Mouse (Mus musculus) testis, adult 2 months (tissue): ENCODE measurements around the gene Rnf11. TPM values are rescaled to one million over a fixed set of nuclear protein-coding genes. Genes with fewer than 3 reads are reported as not detected.

Experiments used
- H3K27ac ChIP-seq: fragments of 200-500 bp; 2 replicates; pipeline ENCODE4 v1.5.1; 2012; ENCODE audit warnings: low read depth, low read length; ENCODE audit not compliant: control insufficient read depth, insufficient read depth
- H3K27me3 ChIP-seq: fragments of 200-500 bp; 2 replicates; pipeline ENCODE4 v1.6.1; 2012; ENCODE audit warnings: mild to moderate bottlenecking, low read length, moderate library complexity; ENCODE audit not compliant: control insufficient read depth, insufficient read depth
- H3K36me3 ChIP-seq: fragments of 200-500 bp; 2 replicates; pipeline ENCODE4 v1.6.1; 2012; ENCODE audit warnings: mild to moderate bottlenecking, low read length; ENCODE audit not compliant: control insufficient read depth, insufficient read depth
- H3K4me1 ChIP-seq: fragments of 200-500 bp; 2 replicates; pipeline ENCODE4 v1.6.1; 2012; ENCODE audit warnings: low read length; ENCODE audit not compliant: control insufficient read depth, insufficient read depth
- H3K4me3 ChIP-seq: fragments of 200-500 bp; 2 replicates; pipeline ENCODE4 v1.5.1; 2012; ENCODE audit warnings: low read depth, mild to moderate bottlenecking, low read length, moderate library complexity, mixed read lengths; ENCODE audit not compliant: control insufficient read depth
- CTCF ChIP-seq: fragments of 200-500 bp; IDR thresholded peaks from 2 replicates; pipeline ENCODE4 v1.5.1; 2012; ENCODE audit warnings: low read depth, mild to moderate bottlenecking, inconsistent platforms, low read length, moderate library complexity; ENCODE audit not compliant: control insufficient read depth, insufficient read depth, insufficient replicate concordance
- POLR2A ChIP-seq: fragments of 200-500 bp; IDR thresholded peaks from 2 replicates; pipeline ENCODE4 v1.6.1; 2012; ENCODE audit warnings: low read depth, mild to moderate bottlenecking, inconsistent platforms, low read length, moderate library complexity; ENCODE audit not compliant: control insufficient read depth
- polyA plus RNA-seq: library from polyadenylated mRNA; depleted of rRNA; stranded (reverse); fragments of >200 nt; gene quantifications from 2 replicates; pipeline ENCODE4 v1.2.3, GENCODE M21; 2012

The Rnf11 gene
- polyA plus RNA-seq, 1 experiment = 44.2 TPM

GRCm38 (mm10) chr4:109427058-109427457, 57.5 kb downstream of the Rnf11 start:
- no peak overlapping the region for H3K27ac ChIP-seq

DNA sequence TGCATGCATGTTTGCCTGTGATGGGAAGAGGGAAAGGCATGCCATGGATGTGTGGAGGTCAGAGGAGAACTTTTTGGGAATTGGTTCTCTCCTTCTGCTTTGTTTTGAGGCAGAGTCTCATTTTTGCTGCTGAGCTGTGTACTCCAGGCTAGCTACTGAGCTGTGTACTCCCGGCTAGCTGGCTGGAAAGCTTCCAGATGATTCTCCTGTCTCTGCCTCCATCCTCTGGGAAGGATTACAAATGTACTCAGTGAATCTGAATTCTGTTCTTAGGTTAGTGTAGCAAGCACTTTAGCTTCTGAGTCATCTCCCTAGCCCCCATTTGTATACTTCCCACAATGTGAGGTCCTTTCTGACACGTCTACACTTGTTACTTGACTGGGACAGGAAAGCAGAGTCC, 61.1 kb downstream of the Rnf11 start:
- no peaks in the 10 kb centered on the region for H3K36me3 ChIP-seq
- no peaks in the 10 kb centered on the region for H3K4me1 ChIP-seq
- TF ChIP-seq CTCF (no peak), POLR2A (no peak)
- H3K27ac ChIP-seq = no peak overlapping the region
- H3K4me3 ChIP-seq = no peak overlapping the region
- no peaks in the 10 kb centered on the region for H3K27me3 ChIP-seq

More at GRCm38 (mm10) chr4:109427058-109427457, 57.5 kb downstream of the Rnf11 start:
- TF ChIP-seq POLR2A = no peak
- no peak for TF ChIP-seq CTCF
- Histone ChIP-seq H3K4me1 (no peaks in the 10 kb centered on the region; the same call in none of the 2 replicates), H3K27me3 (no peaks in the 10 kb centered on the region), H3K4me3 (no peak overlapping the region), H3K36me3 (no peaks in the 10 kb centered on the region)

- TF ChIP-seq CTCF = no peak
- TF ChIP-seq POLR2A = no peak
Observed at GRCm38 (mm10) chr4:109422436-109422835, 62.1 kb downstream of the Rnf11 start.

DNA sequence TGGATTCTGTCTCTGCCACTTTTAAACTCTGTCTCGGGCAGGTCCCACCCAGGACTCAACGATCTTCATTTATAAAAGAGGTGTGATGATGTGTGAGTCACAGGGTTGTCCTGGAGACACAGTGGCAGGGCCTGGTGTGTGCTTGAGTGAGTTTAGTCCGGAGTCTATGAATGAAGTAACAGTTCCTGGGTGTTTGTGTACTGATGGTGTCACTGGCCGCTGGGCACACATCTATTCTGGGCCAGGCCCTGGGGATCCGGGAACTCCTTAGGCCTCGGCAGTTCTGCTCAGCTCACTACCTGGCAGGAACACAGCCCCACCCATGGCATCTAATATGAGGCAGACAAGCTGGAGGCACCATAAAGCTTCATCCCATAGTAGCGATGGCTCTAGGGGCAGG, 62.9 kb downstream of the Rnf11 start:
- no peaks in the 10 kb centered on the region for H3K27me3 ChIP-seq
- H3K27ac ChIP-seq = no peak overlapping the region
- TF ChIP-seq CTCF (no peak), POLR2A (no peak)
- no peaks in the 10 kb centered on the region for H3K4me1 ChIP-seq
- H3K4me3 ChIP-seq = no peak overlapping the region
- H3K36me3 ChIP-seq = no peaks in the 10 kb centered on the region

More at GRCm38 (mm10) chr4:109422436-109422835, 62.1 kb downstream of the Rnf11 start:
- H3K4me1 ChIP-seq = no peaks in the 10 kb centered on the region
- H3K27ac ChIP-seq = no peak overlapping the region
- H3K27me3 ChIP-seq = no peaks in the 10 kb centered on the region
- no peak overlapping the region for H3K4me3 ChIP-seq
- H3K36me3 ChIP-seq = no peaks in the 10 kb centered on the region

DNA sequence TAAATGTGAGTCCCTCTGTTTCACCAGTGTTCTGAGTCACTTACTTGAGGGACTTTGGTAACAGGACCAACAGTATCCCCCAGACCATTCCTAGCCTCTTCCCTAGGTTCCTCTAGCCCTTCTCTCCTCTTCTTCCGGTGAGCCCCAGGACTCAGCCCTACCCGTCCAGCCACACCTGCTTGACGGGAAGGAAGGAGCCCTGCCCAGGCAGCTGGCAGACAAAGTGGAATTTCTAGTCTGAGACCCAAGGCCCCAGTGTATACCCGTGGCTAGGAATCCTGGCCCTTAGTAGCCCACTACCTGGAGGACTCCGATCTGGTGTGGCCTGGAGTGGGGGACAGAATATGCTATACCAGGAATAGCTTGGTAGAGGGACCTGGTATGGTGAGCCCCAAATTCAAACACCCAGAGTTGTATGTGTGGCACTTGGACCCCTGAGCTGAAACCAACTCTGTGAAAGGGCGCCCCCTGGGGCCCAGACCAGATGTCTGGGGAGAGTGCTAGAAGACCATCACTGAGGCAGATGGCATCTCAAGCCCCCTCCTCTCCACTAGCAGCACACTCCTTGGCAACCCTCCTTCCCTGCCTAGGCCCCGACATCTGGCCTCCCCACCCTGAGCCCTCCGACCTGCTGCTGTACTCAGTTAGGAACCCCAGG, 64.3 kb downstream of the Rnf11 start:
- H3K27ac ChIP-seq = no peak overlapping the region
- TF ChIP-seq CTCF (no peak), POLR2A (no peak)
- H3K36me3 ChIP-seq = no peaks in the 10 kb centered on the region
- peak overlapping the region; percentile 11 for H3K4me3 ChIP-seq
- H3K27me3 ChIP-seq = no peaks in the 10 kb centered on the region
- no peaks in the 10 kb centered on the region for H3K4me1 ChIP-seq

DNA sequence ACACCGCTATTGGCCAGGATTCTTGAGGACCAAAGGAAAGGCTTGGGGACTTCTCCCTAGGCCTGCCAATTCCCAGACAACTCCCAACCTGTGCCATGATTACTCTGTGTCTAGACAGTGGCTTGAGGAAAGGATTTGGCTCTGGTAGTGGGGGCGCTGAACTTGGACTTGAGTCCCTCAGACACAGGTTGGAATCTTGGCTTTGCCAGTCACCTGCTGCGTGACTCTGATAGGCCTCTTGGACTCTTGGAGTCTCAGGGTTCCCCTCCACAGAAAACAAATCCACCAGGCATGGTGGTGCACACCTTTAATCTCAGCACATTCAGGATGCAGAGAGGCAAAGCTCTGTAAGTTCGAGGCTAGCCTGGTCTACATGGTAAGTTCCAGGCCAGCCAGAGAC, 65.0 kb downstream of the Rnf11 start:
- H3K36me3 ChIP-seq = no peaks in the 10 kb centered on the region
- H3K4me3 ChIP-seq = peak overlapping the region; percentile 14; the same call in 1 of the 2 replicates
- no peaks in the 10 kb centered on the region for H3K27me3 ChIP-seq
- TF ChIP-seq POLR2A = no peak
- no peak for TF ChIP-seq CTCF
- H3K27ac ChIP-seq = no peak overlapping the region
- no peaks in the 10 kb centered on the region; the same call in 1 of the 2 replicates for H3K4me1 ChIP-seq

DNA sequence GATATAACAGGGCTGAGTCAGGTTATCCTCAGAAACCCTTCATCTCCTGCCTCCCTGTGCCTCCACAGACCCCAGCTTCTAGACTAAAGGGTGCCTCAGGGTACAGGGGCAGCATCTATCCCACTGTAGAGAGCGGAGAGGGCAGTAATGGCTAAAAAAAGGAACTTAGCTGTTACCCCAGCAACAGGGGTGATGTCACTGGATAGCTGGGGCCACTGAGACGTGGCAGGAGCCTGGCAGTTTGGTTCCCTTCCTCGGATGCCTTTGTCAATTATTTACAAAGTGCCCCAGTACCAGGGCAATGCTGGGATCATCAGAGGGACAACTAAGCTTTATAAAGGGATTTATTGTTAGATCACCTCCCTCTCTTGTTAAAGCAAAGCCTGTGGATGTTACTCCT, 65.5 kb downstream of the Rnf11 start:
- no peak overlapping the region for H3K27ac ChIP-seq
- H3K4me1 ChIP-seq = no peaks in the 10 kb centered on the region; the same call in 1 of the 2 replicates
- no peaks in the 10 kb centered on the region for H3K36me3 ChIP-seq
- peak overlapping the region; percentile 32 for H3K4me3 ChIP-seq
- no peaks in the 10 kb centered on the region for H3K27me3 ChIP-seq
- TF ChIP-seq POLR2A = no peak
- TF ChIP-seq CTCF = no peak

GRCm38 (mm10) chr4:109417998-109418397, 66.5 kb downstream of the Rnf11 start:
- Histone ChIP-seq H3K4me3 (0 out of 2 replicates have a peak overlapping the region, but pooled peaks have one; percentile 36), H3K4me1 (no peaks in the 10 kb centered on the region; the same call in 1 of the 2 replicates), H3K27ac (no peak overlapping the region), H3K27me3 (no peaks in the 10 kb centered on the region), H3K36me3 (no peaks in the 10 kb centered on the region)
- TF ChIP-seq CTCF (no peak), POLR2A (no peak)
